Mouse (Mus musculus): ENCODE results near the gene Lsamp. TPM values are rescaled to one million over a fixed set of nuclear protein-coding genes. Genes with fewer than 3 reads are reported as not detected.

Lsamp gene
- polyA plus RNA-seq, 1 experiment from 2014 or later = 8.4 TPM

- Histone ChIP-seq H3K27me3 (no peaks in the 10 kb centered on the region), H3K36me3 (no peaks in the 10 kb centered on the region), H3K4me3 (replicated peaks) (no peak overlapping the region), H3K9me3 (replicated peaks) (no peaks in the 10 kb centered on the region), H3K4me1 (no peaks in the 10 kb centered on the region), H3K9ac (no peak overlapping the region), H3K4me2 (replicated peaks) (no peak overlapping the region), H3K27ac (replicated peaks) (no peak overlapping the region)
- peak; percentile 60; the same call in 1 of the 2 replicates for ATAC-seq (ENCODE audit: insufficient number of reproducible peaks, low FRiP score, low TSS enrichment, low read depth)
- 60% methylated on average over 6 of the region's 6 CpGs for WGBS
These were observed 1526.9 kb downstream of the Lsamp start for GRCm38 (mm10) chr16:41510915-41511552.

- no peak overlapping the region for H3K4me2 ChIP-seq (replicated peaks)
- no peaks in the 10 kb centered on the region for H3K9me3 ChIP-seq (replicated peaks)
- no peak for ATAC-seq (ENCODE audit: insufficient number of reproducible peaks, low FRiP score, low TSS enrichment, low read depth)
- H3K27me3 ChIP-seq = no peaks in the 10 kb centered on the region
- H3K4me3 ChIP-seq (replicated peaks) = no peak overlapping the region
- no peak overlapping the region for H3K27ac ChIP-seq (replicated peaks)
- H3K36me3 ChIP-seq = no peaks in the 10 kb centered on the region
- no peaks in the 10 kb centered on the region for H3K4me1 ChIP-seq
- no peak overlapping the region for H3K9ac ChIP-seq
- WGBS = 56% methylated on average over 4 of the region's 4 CpGs
These were observed 1537.4 kb downstream of the Lsamp start for GRCm38 (mm10) chr16:41521566-41521965.

GRCm38 (mm10) chr16:41524266-41524665 lies 1540.1 kb downstream of the Lsamp start:
- no peak for ATAC-seq (ENCODE audit: insufficient number of reproducible peaks, low FRiP score, low TSS enrichment, low read depth)
- Histone ChIP-seq H3K27me3 (no peaks in the 10 kb centered on the region), H3K4me3 (replicated peaks) (no peak overlapping the region), H3K4me2 (replicated peaks) (no peak overlapping the region), H3K27ac (replicated peaks) (no peak overlapping the region), H3K9ac (no peak overlapping the region), H3K36me3 (no peaks in the 10 kb centered on the region), H3K4me1 (no peaks in the 10 kb centered on the region), H3K9me3 (replicated peaks) (no peaks in the 10 kb centered on the region)
- 61% methylated on average over 10 of the region's 10 CpGs for WGBS

GRCm38 (mm10) chr16:41532661-41533551 lies 1548.7 kb downstream of the Lsamp start:
- H3K9ac ChIP-seq = peak overlapping the region; percentile 16; the same call in 1 of the 2 replicates
- H3K27me3 ChIP-seq = 0 out of 2 replicates have a peak, but pooled peaks cover 5% of the 10 kb centered on the region
- ATAC-seq (ENCODE audit: insufficient number of reproducible peaks, low FRiP score, low TSS enrichment, low read depth) = peak; percentile 80
- peak overlapping the region; percentile 4; the same call in 1 of the 2 replicates for H3K27ac ChIP-seq (replicated peaks)
- H3K4me3 ChIP-seq (replicated peaks) = peak overlapping the region; percentile 55
- H3K4me2 ChIP-seq (replicated peaks) = peak overlapping the region; percentile 78
- peaks cover 7% of the 10 kb centered on the region; the same call in 1 of the 2 replicates for H3K4me1 ChIP-seq
- no peaks in the 10 kb centered on the region for H3K9me3 ChIP-seq (replicated peaks)
- 1% methylated on average over 38 of the region's 38 CpGs for WGBS
- no peaks in the 10 kb centered on the region for H3K36me3 ChIP-seq

- Histone ChIP-seq H3K27ac (replicated peaks) (no peak overlapping the region), H3K4me2 (replicated peaks) (peak overlapping the region; percentile 78), H3K4me3 (replicated peaks) (peak overlapping the region; percentile 55), H3K4me1 (peaks cover 7% of the 10 kb centered on the region; the same call in 1 of the 2 replicates), H3K9ac (no peak overlapping the region), H3K9me3 (replicated peaks) (no peaks in the 10 kb centered on the region), H3K36me3 (no peaks in the 10 kb centered on the region), H3K27me3 (0 out of 2 replicates have a peak, but pooled peaks cover 5% of the 10 kb centered on the region)
- no peak for ATAC-seq (ENCODE audit: insufficient number of reproducible peaks, low FRiP score, low TSS enrichment, low read depth)
- 8% methylated on average over 6 of the region's 6 CpGs for WGBS
These were observed 1549.5 kb downstream of the Lsamp start for GRCm38 (mm10) chr16:41533686-41534085.

GRCm38 (mm10) chr16:41535806-41536205 lies 1551.6 kb downstream of the Lsamp start:
- no peak overlapping the region for H3K9ac ChIP-seq
- no peak overlapping the region for H3K4me3 ChIP-seq (replicated peaks)
- H3K4me2 ChIP-seq (replicated peaks) = no peak overlapping the region
- H3K36me3 ChIP-seq = no peaks in the 10 kb centered on the region
- 0 out of 2 replicates have a peak, but pooled peaks cover 5% of the 10 kb centered on the region for H3K27me3 ChIP-seq
- no peak overlapping the region for H3K27ac ChIP-seq (replicated peaks)
- ATAC-seq (ENCODE audit: insufficient number of reproducible peaks, low FRiP score, low TSS enrichment, low read depth) = no peak
- WGBS = 35% methylated on average over 1 of the region's 1 CpGs
- H3K9me3 ChIP-seq (replicated peaks) = no peaks in the 10 kb centered on the region
- H3K4me1 ChIP-seq = peaks cover 7% of the 10 kb centered on the region; the same call in 1 of the 2 replicates

- no peak overlapping the region for H3K27ac ChIP-seq (replicated peaks)
- H3K4me2 ChIP-seq (replicated peaks) = no peak overlapping the region
- no peaks in the 10 kb centered on the region for H3K27me3 ChIP-seq
- H3K9me3 ChIP-seq (replicated peaks) = no peaks in the 10 kb centered on the region
- H3K36me3 ChIP-seq = no peaks in the 10 kb centered on the region
- no peak overlapping the region for H3K4me3 ChIP-seq (replicated peaks)
- no peaks in the 10 kb centered on the region for H3K4me1 ChIP-seq
- no peak overlapping the region for H3K9ac ChIP-seq
- WGBS = 48% methylated on average over 2 of the region's 2 CpGs
- ATAC-seq (ENCODE audit: insufficient number of reproducible peaks, low FRiP score, low TSS enrichment, low read depth) = no peak
These were observed 1558.5 kb downstream of the Lsamp start for GRCm38 (mm10) chr16:41542641-41543040.

GRCm38 (mm10) chr16:41551164-41551563 lies 1567.0 kb downstream of the Lsamp start:
- WGBS = 78% methylated on average over 3 of the region's 3 CpGs
- no peak overlapping the region for H3K9ac ChIP-seq
- ATAC-seq (ENCODE audit: insufficient number of reproducible peaks, low FRiP score, low TSS enrichment, low read depth) = no peak
- no peaks in the 10 kb centered on the region for H3K27me3 ChIP-seq
- 0 out of 2 replicates have a peak, but pooled peaks cover 5% of the 10 kb centered on the region for H3K4me1 ChIP-seq
- no peak overlapping the region for H3K4me3 ChIP-seq (replicated peaks)
- no peak overlapping the region for H3K27ac ChIP-seq (replicated peaks)
- no peaks in the 10 kb centered on the region for H3K36me3 ChIP-seq
- H3K9me3 ChIP-seq (replicated peaks) = no peaks in the 10 kb centered on the region
- H3K4me2 ChIP-seq (replicated peaks) = no peak overlapping the region

- 8% methylated on average over 3 of the region's 3 CpGs for WGBS
- no peak overlapping the region for H3K4me2 ChIP-seq (replicated peaks)
- no peak for ATAC-seq (ENCODE audit: insufficient number of reproducible peaks, low FRiP score, low TSS enrichment, low read depth)
- H3K9me3 ChIP-seq (replicated peaks) = no peaks in the 10 kb centered on the region
- H3K27me3 ChIP-seq = no peaks in the 10 kb centered on the region
- no peak overlapping the region for H3K27ac ChIP-seq (replicated peaks)
- H3K4me1 ChIP-seq = 0 out of 2 replicates have a peak, but pooled peaks cover 5% of the 10 kb centered on the region
- no peak overlapping the region for H3K4me3 ChIP-seq (replicated peaks)
- H3K9ac ChIP-seq = no peak overlapping the region
- H3K36me3 ChIP-seq = no peaks in the 10 kb centered on the region
These were observed 1567.7 kb downstream of the Lsamp start for GRCm38 (mm10) chr16:41551851-41552262.

- H3K9ac ChIP-seq = no peak overlapping the region
- H3K4me3 ChIP-seq (replicated peaks) = no peak overlapping the region
- H3K4me1 ChIP-seq = 0 out of 2 replicates have a peak, but pooled peaks cover under 1% of the 10 kb centered on the region
- no peak for ATAC-seq (ENCODE audit: insufficient number of reproducible peaks, low FRiP score, low TSS enrichment, low read depth)
- no peaks in the 10 kb centered on the region for H3K9me3 ChIP-seq (replicated peaks)
- H3K36me3 ChIP-seq = no peaks in the 10 kb centered on the region
- no peak overlapping the region for H3K27ac ChIP-seq (replicated peaks)
- H3K27me3 ChIP-seq = no peaks in the 10 kb centered on the region
- H3K4me2 ChIP-seq (replicated peaks) = no peak overlapping the region
These were observed 1572.9 kb downstream of the Lsamp start for GRCm38 (mm10) chr16:41557104-41557503.

GRCm38 (mm10) chr16:41565233-41565632 lies 1581.1 kb downstream of the Lsamp start:
- no peaks in the 10 kb centered on the region for H3K36me3 ChIP-seq
- no peaks in the 10 kb centered on the region for H3K4me1 ChIP-seq
- H3K27ac ChIP-seq (replicated peaks) = no peak overlapping the region
- ATAC-seq (ENCODE audit: insufficient number of reproducible peaks, low FRiP score, low TSS enrichment, low read depth) = no peak
- H3K9ac ChIP-seq = no peak overlapping the region
- no peaks in the 10 kb centered on the region for H3K9me3 ChIP-seq (replicated peaks)
- H3K27me3 ChIP-seq = no peaks in the 10 kb centered on the region
- H3K4me2 ChIP-seq (replicated peaks) = no peak overlapping the region
- no peak overlapping the region for H3K4me3 ChIP-seq (replicated peaks)
- WGBS = 64% methylated on average over 2 of the region's 2 CpGs

Measured in embryonic facial prominence, embryonic 15.5 days (tissue).